Mouse (Mus musculus) heart, postnatal 36 days (tissue): ENCODE data around the gene Olfr615. TPM values are rescaled to one million over a fixed set of nuclear protein-coding genes. Genes with fewer than 3 reads are reported as not detected.
"Not testable (repeated sequence)": the region's sequence is repeated elsewhere in the genome, so short reads cannot be mapped to it uniquely, and the experiment has no call there.

Experiments
- DNase-seq, 2 experiments: peaks; one replicate each; pipeline ENCODE4 v3.0.0; 2021 to 2022
- intact Hi-C: fragments of 180-260 bp; cut with DNase I; formaldehyde crosslinking; loops from one replicate; pipeline ENCODE4 v1.15.1; 2025
- microRNA-seq, 2 experiments: library from miRNA; unstranded; fragments of <30 nt; microRNA quantifications; one replicate each; pipeline ENCODE4 v1.2.0; 2021; ENCODE audit warnings: borderline number of aligned reads in 2 of 2
- total RNA-seq, 2 experiments: library from RNA; stranded (reverse); gene quantifications; 2 replicates each; pipeline ENCODE4 v1.2.3; 2021

The Olfr615 gene
- not detected for total RNA-seq

DNA sequence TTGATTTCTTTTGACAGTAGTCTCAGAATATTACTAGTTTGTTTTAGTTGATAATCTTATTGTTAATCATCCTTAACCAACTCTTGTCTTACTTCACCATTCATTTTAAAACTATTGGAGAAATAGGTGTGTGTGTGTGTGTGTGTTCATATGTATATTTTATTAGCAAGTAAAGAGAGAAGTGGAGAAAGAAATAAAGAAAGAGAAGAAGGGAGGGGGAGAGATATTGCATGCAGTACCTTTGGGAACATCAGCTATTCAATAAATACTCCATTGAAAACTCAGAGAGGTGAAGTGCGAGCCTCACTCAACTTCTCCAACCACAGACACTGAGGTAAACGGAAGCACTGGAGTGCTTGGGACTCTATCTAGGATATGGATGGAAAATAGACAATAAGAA, at the start of gene Olfr615:
Gene Olfr615 (plus strand): TSS at position 301 of the 400 bp plus-strand sequence.
- DNase-seq, result no peak
- intact Hi-C loops, result no loop called here

DNA sequence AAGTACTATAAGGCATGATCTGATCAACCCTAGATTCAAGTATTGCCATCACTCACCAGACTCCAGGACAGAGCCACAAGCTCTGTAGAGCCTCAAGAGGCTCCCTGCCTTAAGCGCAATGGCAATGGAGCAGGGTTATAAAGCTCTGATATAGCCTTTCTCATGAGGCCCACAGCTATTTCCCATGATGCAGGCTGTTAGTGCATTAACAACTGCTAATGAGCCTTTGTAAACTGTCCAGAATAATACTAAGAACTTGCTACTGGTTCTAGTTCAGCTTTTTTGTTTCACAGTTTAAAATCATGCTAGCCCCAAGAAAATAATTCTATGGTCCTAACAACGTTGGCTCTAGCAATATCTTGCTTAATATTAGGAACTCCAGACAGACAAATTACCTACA, 43.9 kb upstream of the Olfr615 start, which contains the start of gene Olfr610:
Gene Olfr610 (minus strand): TSS at position 101 of the 400 bp plus-strand sequence.
- DNase-seq, result no peak
- intact Hi-C loops, result no loop called here

DNA sequence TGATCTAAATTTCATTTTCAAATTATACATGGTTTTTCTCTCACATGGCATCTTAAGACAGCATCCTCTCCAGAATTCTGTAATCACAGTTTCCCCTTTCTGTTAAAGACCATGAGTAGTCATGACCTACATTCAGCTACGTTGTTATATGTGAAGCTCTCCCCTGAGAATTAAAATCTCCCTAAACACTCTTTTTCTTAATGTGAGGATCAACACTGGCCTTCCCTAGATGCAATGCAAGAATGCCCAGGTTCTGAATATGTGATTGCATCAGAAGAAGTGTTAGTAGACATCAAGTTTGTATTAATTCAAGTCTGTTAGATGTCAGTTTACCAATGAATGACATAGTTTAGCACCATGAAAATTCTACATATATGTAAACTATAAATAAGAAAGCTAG, 35.1 kb upstream of the Olfr615 start, which contains the start of gene Olfr611:
Gene Olfr611 (minus strand): TSS at position 101 of the 400 bp plus-strand sequence.
- DNase-seq, intact Hi-C loops: not testable (repeated sequence)

DNA sequence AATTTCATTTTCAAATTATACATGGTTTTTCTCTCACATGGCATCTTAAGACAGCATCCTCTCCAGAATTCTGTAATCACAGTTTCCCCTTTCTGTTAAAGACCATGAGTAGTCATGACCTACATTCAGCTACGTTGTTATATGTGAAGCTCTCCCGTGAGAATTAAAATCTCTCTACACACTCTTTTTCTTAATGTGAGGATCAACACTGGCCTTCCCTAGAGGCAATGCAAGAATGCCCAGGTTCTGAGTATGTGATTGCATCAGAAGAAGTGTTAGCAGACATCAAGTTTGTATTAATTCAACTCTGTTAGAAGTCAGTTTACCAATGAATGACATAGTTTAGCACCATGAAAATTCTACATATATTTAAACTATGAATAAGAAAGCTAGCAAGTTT, 13.3 kb upstream of the Olfr615 start, which contains the start of gene Olfr612:
Gene Olfr612 (minus strand): TSS at position 101 of the 400 bp plus-strand sequence.
- intact Hi-C loops, DNase-seq: not testable (repeated sequence)

DNA sequence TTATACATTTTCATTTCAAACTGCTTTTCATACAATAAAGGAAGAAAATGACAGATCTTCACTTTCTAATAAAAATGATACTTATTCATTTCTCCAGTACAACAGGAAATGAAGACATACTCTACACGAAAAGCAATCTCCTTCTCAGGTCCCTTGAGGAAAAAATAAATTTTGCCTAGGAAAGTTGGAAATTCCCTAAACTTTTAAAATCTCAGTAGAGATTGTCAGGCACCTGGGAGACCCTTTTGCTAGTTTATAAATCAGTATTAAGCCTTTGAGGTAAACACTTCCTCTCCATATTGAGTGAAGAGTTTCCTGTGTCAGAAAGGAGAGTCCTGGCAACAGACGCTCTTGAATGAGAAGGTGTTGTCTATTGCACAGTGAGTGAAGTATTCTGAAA, 8.1 kb upstream of the Olfr615 start, which contains the start of gene Olfr613:
Gene Olfr613 (plus strand): TSS at position 301 of the 400 bp plus-strand sequence.
- DNase-seq, result no peak
- intact Hi-C loops, result no loop called here

DNA sequence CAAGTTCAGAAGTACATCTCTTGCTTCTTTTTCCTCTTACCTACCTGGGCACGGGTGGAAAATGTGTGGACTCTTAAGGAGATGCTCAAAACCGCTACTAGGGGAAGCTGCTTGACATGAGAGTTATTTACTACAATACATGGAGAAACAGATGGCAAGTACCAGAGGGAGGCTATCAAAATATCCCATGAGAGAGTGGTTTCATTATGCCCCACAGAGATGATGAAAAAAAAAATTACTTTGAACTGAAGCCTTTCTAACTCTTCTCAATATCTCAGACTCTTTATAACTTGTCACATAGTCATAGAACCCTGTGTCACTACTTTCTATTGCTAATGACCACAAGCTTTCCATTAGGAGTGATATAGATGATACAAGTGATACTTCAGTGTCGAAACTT, 13.2 kb downstream of the Olfr615 start, which contains the start of gene Olfr616:
Gene Olfr616 (minus strand): TSS at position 101 of the 400 bp plus-strand sequence.
- no peak for DNase-seq
- intact Hi-C loops, result no loop called here

DNA sequence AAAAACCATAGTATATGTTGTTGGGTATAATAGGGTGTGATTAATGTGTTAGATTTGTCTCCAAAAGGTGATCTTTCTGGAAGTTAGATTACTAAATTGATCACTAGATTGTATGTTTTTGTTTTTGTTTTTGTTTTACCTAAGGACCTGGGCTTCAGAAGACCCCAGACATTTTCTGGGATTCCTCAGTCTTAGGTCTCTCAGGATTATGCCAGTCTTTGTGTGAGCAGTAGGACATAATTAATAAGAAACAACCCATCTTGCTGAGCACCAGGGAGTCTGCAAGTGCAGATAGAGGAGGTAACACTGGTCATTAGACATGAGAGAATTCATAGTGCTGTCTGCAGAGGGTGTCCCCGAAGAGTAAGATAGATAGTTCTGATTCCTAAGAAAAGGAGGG, 16.9 kb downstream of the Olfr615 start, which contains the start of gene Olfr617:
Gene Olfr617 (plus strand): TSS at position 301 of the 400 bp plus-strand sequence.
- intact Hi-C loops, result no loop called here

DNA sequence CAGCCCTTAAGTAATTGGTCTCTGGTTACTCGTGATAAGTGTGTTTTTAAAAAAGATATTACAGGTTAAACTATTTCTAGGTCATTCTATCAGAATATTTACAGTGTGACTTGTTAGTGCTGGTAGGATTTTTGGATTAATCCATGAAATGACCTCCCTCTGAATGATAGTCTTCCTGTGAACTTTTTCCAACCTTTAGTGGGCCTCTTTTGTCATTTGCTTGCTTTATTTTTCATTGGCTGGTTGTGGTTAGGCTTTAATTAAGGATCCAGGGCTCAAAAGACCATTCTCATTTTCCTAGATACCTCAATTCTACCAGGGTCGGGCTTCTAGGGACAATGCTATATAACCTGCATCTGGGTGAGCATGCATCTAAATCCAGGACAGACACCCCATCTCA, 33.9 kb downstream of the Olfr615 start, which contains the start of gene Olfr618:
Gene Olfr618 (plus strand): TSS at position 301 of the 400 bp plus-strand sequence.
- intact Hi-C loops, result no loop called here
- no peak for DNase-seq

More for the DNA sequence above, 16.9 kb downstream of the Olfr615 start, which contains the start of gene Olfr617:
- no peak for DNase-seq

DNA sequence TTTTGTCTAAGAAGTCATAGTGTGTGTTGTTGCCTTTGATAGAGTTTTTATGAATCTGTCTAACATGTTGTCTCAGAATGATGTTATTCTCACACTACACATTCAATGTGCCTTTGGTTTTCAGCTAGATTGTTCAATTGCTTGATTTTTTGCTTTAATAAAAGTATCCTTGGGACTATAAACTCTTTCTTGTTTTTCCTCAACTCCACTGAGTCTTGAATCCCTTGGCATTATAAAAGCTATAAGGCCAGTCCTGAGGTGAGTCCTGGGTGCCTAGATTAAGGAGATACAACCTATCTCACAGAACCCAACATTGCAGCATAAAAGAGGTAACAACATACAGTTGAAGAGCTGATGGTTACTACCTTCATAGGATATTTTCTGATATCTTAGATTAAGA, 44.4 kb downstream of the Olfr615 start, which contains the start of gene Olfr619:
Gene Olfr619 (plus strand): TSS at position 301 of the 400 bp plus-strand sequence.
- intact Hi-C loops, result no loop called here
- no peak for DNase-seq

DNA sequence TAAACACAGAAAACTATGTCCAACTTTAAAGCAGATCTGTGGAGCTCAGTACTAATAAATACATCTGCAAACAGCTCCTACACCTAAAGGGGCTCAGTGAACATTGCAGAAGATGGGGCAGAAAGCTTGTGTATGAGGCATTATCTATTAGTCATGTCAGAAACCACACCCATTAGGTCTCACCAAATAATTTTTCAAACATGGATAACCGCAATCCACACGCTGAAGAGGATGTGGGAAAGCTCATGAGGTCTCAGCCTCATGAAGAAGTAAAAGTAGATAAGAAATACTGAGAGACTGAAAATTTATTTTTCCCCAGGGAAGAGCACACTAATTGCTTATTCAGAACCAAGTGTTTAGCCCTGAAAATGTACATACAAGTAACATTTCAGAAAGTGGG, 51.5 kb downstream of the Olfr615 start:
- intact Hi-C loops, result no loop called here
- no peak for DNase-seq

DNA sequence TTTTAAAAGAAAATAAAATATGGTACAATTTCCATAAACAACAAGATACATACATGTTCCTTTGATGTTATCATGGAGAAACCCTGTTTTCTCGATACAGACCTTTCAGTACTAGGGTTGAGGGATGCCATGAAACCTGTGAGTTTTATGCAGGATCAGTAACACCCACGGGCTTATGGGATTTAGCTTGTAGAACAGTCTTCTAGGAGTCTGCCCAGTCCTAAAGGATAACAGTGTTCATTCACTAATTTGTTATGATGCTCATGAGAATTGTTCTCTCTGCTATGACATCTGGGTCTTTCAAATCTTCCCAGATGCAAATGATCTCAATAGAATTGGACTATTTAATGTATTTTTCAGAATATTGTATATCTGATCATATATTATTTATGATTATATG, 56.6 kb downstream of the Olfr615 start, which contains the start of gene Olfr620:
Gene Olfr620 (minus strand): TSS at position 101 of the 400 bp plus-strand sequence.
- no peak for DNase-seq
- intact Hi-C loops, result no loop called here

Small RNA genes lying within 50 kb of the gene (microRNA-seq; reads per million reads assigned to microRNA genes)
- gene Gm26506, result 0 reads per million in 2 experiments

Other genes with a start within 250 kb of the Olfr615 start
- gene Olfr597, start 239.8 kb upstream of the Olfr615 start, total RNA-seq, result not detected
- gene Olfr598, start 232.5 kb upstream of the Olfr615 start, total RNA-seq, result not detected
- not detected for gene Olfr599, start 220.2 kb upstream of the Olfr615 start, total RNA-seq
- not detected for gene Olfr600, start 206.4 kb upstream of the Olfr615 start, total RNA-seq
- gene Olfr601, start 193.4 kb upstream of the Olfr615 start, total RNA-seq, result not detected
- not detected for gene Olfr603, start 169.9 kb upstream of the Olfr615 start, total RNA-seq
- not detected for gene Usp17lc, start 141.0 kb upstream of the Olfr615 start, total RNA-seq
- gene Olfr605, start 110.6 kb upstream of the Olfr615 start, total RNA-seq, result not detected
- gene Olfr606, start 107.0 kb upstream of the Olfr615 start, total RNA-seq, result not detected
- gene Olfr607, start 91.9 kb upstream of the Olfr615 start, total RNA-seq, result not detected
- not detected for gene Olfr608, start 86.2 kb upstream of the Olfr615 start, total RNA-seq
- not detected for gene Olfr609, start 58.0 kb upstream of the Olfr615 start, total RNA-seq
- not detected for gene Olfr610, start 44.0 kb upstream of the Olfr615 start, total RNA-seq
- not detected for gene Olfr611, start 35.2 kb upstream of the Olfr615 start, total RNA-seq
- gene Olfr612, start 13.4 kb upstream of the Olfr615 start, total RNA-seq, result not detected
- gene Olfr613, start 8.0 kb upstream of the Olfr615 start, total RNA-seq, result not detected
- gene Olfr616, start 13.1 kb downstream of the Olfr615 start, total RNA-seq, result not detected
- not detected for gene Olfr617, start 17.0 kb downstream of the Olfr615 start, total RNA-seq
- not detected for gene Olfr618, start 34.0 kb downstream of the Olfr615 start, total RNA-seq
- gene Olfr619, start 44.5 kb downstream of the Olfr615 start, total RNA-seq, result not detected
- gene Olfr620, start 56.5 kb downstream of the Olfr615 start, total RNA-seq, result not detected
- not detected for gene Olfr622, start 86.6 kb downstream of the Olfr615 start, total RNA-seq
- gene Olfr623, start 107.6 kb downstream of the Olfr615 start, total RNA-seq, result not detected
- gene Olfr624, start 115.1 kb downstream of the Olfr615 start, total RNA-seq, result not detected
- gene Olfr625-ps1, start 126.6 kb downstream of the Olfr615 start, total RNA-seq, result not detected
- gene Olfr243, start 158.6 kb downstream of the Olfr615 start, total RNA-seq, result not detected
- gene Olfr628, start 174.3 kb downstream of the Olfr615 start, total RNA-seq, result not detected
- not detected for gene Olfr629, start 188.9 kb downstream of the Olfr615 start, total RNA-seq
- not detected for gene Olfr630, start 201.3 kb downstream of the Olfr615 start, total RNA-seq
- gene Olfr69, start 215.5 kb downstream of the Olfr615 start, total RNA-seq, result not detected
- gene Olfr68, start 223.6 kb downstream of the Olfr615 start, total RNA-seq, result not detected
- not detected for gene Olfr67, start 235.7 kb downstream of the Olfr615 start, total RNA-seq